Mouse (Mus musculus) CH12.LX (cell line): ENCODE measurements at regions not wholly inside any gene's neighbourhood (a gene's known extent, or its start where the extent isn't known, plus 50 kb on each side); places are given as distances from the start of the nearest gene placed in this dataset.

Experiments used
- DNase-seq: peaks from one replicate; pipeline ENCODE4 v3.0.0-alpha.2; 2013; ENCODE audit errors: extremely low read depth
- H3K27ac ChIP-seq: 2 replicates; pipeline ENCODE4 v1.5.1; 2012; ENCODE audit warnings: low read depth, mild to moderate bottlenecking, control low read depth, moderate library complexity; ENCODE audit not compliant: insufficient read depth
- H3K27me3 ChIP-seq: replicated peaks from 2 replicates; pipeline ENCODE3; 2012; ENCODE audit warnings: inconsistent platforms
- H3K36me3 ChIP-seq, 2 experiments: replicated peaks in 1 of 2; 2 replicates each; pipeline versions ENCODE3 to v1.6.1; 2012; ENCODE audit warnings: inconsistent platforms in 1 of 2, low read length in 1 of 2, mild to moderate bottlenecking in 1 of 2, mixed read lengths in 1 of 2, moderate library complexity in 1 of 2; ENCODE audit not compliant: control insufficient read depth in 1 of 2, insufficient read depth in 1 of 2
- H3K4me1 ChIP-seq, 2 experiments: 2 replicates each; pipeline ENCODE4 v1.6.1; 2012; ENCODE audit warnings: inconsistent platforms in 1 of 2, moderate library complexity in 1 of 2; ENCODE audit not compliant: insufficient read depth in 2 of 2, control insufficient read depth in 1 of 2
- H3K4me2 ChIP-seq: 2 replicates; pipeline ENCODE4 v1.6.1; 2012; ENCODE audit warnings: low read depth, mild to moderate bottlenecking, control low read depth; ENCODE audit not compliant: poor library complexity, insufficient read depth, severe bottlenecking
- H3K4me3 ChIP-seq, 3 experiments: fragments of 150-350 bp in 1 of 3; sonication (generic) in 1 of 3; replicated peaks in 1 of 3; 2 replicates each; pipeline versions ENCODE3 to v1.5.1; 2011 to 2012; ENCODE audit warnings: low read depth in 2 of 3, low read length in 2 of 3, mild to moderate bottlenecking in 2 of 3, moderate library complexity in 2 of 3, control low read depth in 1 of 3, improper control_type of control experiment in 1 of 3, inconsistent platforms in 1 of 3, mixed read lengths in 1 of 3; ENCODE audit not compliant: poor library complexity in 1 of 3
- H3K79me2 ChIP-seq: replicated peaks from 2 replicates; pipeline ENCODE4 v1.6.1; 2012; ENCODE audit warnings: mild to moderate bottlenecking, moderate library complexity; ENCODE audit not compliant: control insufficient read depth, poor library complexity, insufficient read depth, severe bottlenecking; ENCODE audit errors: extremely low read depth
- H3K9ac ChIP-seq: 2 replicates; pipeline ENCODE4 v1.6.1; 2012; ENCODE audit warnings: low read depth, mild to moderate bottlenecking, control low read depth, moderate library complexity; ENCODE audit not compliant: insufficient read depth
- H3K9me3 ChIP-seq: replicated peaks from 2 replicates; pipeline ENCODE3; 2012; ENCODE audit warnings: low read length, inconsistent platforms, mixed read lengths
- CHD1 ChIP-seq: IDR thresholded peaks from 2 replicates; pipeline ENCODE4 v1.6.1; 2012; ENCODE audit warnings: low read depth, low read length, improper control_type of control experiment, inconsistent platforms
- CHD2 ChIP-seq: IDR thresholded peaks from 2 replicates; pipeline ENCODE4 v1.6.1; 2011; ENCODE audit warnings: low read length, improper control_type of control experiment
- CTCF ChIP-seq, 2 experiments: IDR thresholded peaks in 1 of 2; conservative IDR thresholded peaks in 1 of 2; 2 replicates each; pipeline ENCODE4 v1.5.1; 2011 to 2012; ENCODE audit warnings: low read depth in 2 of 2, low read length in 2 of 2, improper control_type of control experiment in 1 of 2, inconsistent platforms in 1 of 2, mild to moderate bottlenecking in 1 of 2, moderate library complexity in 1 of 2
- E2F4 ChIP-seq: IDR thresholded peaks from 2 replicates; pipeline ENCODE4 v1.6.1; 2011; ENCODE audit warnings: low read depth, low read length, improper control_type of control experiment; ENCODE audit not compliant: insufficient replicate concordance
- ELF1 ChIP-seq: IDR thresholded peaks from 2 replicates; pipeline ENCODE4 v1.6.1; 2014; ENCODE audit warnings: low read depth, mild to moderate bottlenecking, inconsistent platforms, low read length, improper control_type of control experiment
- GABPA ChIP-seq: IDR thresholded peaks from 2 replicates; pipeline ENCODE4 v1.6.1; 2012; ENCODE audit warnings: low read depth, low read length, improper control_type of control experiment, inconsistent platforms; ENCODE audit not compliant: insufficient replicate concordance
- JUN ChIP-seq: IDR thresholded peaks from 2 replicates; pipeline ENCODE4 v1.6.1; 2011; ENCODE audit warnings: low read depth, mild to moderate bottlenecking, low read length, improper control_type of control experiment, moderate library complexity; ENCODE audit not compliant: insufficient read depth
- JUND ChIP-seq: conservative IDR thresholded peaks from 2 replicates; pipeline ENCODE4 v1.6.1; 2011; ENCODE audit warnings: low read depth, low read length, improper control_type of control experiment
- KAT2A ChIP-seq: IDR thresholded peaks from 2 replicates; pipeline ENCODE4 v1.6.1; 2012; ENCODE audit warnings: low read length, improper control_type of control experiment, inconsistent platforms; ENCODE audit not compliant: insufficient replicate concordance
- MAFK ChIP-seq: IDR thresholded peaks from 2 replicates; pipeline ENCODE4 v1.6.1; 2011; ENCODE audit warnings: low read length, improper control_type of control experiment; ENCODE audit not compliant: insufficient replicate concordance
- MAX ChIP-seq: IDR thresholded peaks from 2 replicates; pipeline ENCODE4 v1.6.1; 2011; ENCODE audit warnings: low read length, improper control_type of control experiment
- MAZ ChIP-seq: IDR thresholded peaks from 2 replicates; pipeline ENCODE4 v1.6.1; 2012; ENCODE audit warnings: low read depth, mild to moderate bottlenecking, inconsistent platforms, low read length, improper control_type of control experiment, moderate library complexity
- MYC ChIP-seq: IDR thresholded peaks from 2 replicates; pipeline ENCODE4 v1.6.1; 2011; ENCODE audit warnings: low read depth, mild to moderate bottlenecking, improper control_type of control experiment, low read length
- NELFE ChIP-seq: IDR thresholded peaks from 2 replicates; pipeline ENCODE4 v1.6.1; 2011; ENCODE audit warnings: low read depth, low read length, improper control_type of control experiment
- RAD21 ChIP-seq: IDR thresholded peaks from 2 replicates; pipeline ENCODE4 v1.6.1; 2011; ENCODE audit warnings: low read depth, mild to moderate bottlenecking, low read length, improper control_type of control experiment, moderate library complexity
- SIN3A ChIP-seq: IDR thresholded peaks from 2 replicates; pipeline ENCODE4 v1.6.1; 2012; ENCODE audit warnings: low read length, improper control_type of control experiment, inconsistent platforms
- SMC3 ChIP-seq: IDR thresholded peaks from 2 replicates; pipeline ENCODE4 v1.6.1; 2011; ENCODE audit warnings: low read depth, low read length, improper control_type of control experiment
- TBP ChIP-seq: conservative IDR thresholded peaks from 2 replicates; pipeline ENCODE4 v1.6.1; 2011; ENCODE audit warnings: low read depth, low read length, improper control_type of control experiment
- UBTF ChIP-seq: IDR thresholded peaks from 2 replicates; pipeline ENCODE4 v1.6.1; 2012; ENCODE audit warnings: low read depth, mild to moderate bottlenecking, inconsistent platforms, low read length, improper control_type of control experiment, moderate library complexity
- USF1 ChIP-seq: IDR thresholded peaks from 2 replicates; pipeline ENCODE4 v1.6.1; 2014; ENCODE audit warnings: low read depth, mild to moderate bottlenecking, inconsistent platforms, low read length, improper control_type of control experiment
- USF2 ChIP-seq: conservative IDR thresholded peaks from 2 replicates; pipeline ENCODE4 v1.6.1; 2011; ENCODE audit warnings: low read depth, low read length, improper control_type of control experiment
- ZC3H11A ChIP-seq: IDR thresholded peaks from 2 replicates; pipeline ENCODE4 v1.6.1; 2012; ENCODE audit warnings: low read depth, mild to moderate bottlenecking, inconsistent platforms, low read length, improper control_type of control experiment
- ZKSCAN1 ChIP-seq: IDR thresholded peaks from 2 replicates; pipeline ENCODE4 v1.6.1; 2012; ENCODE audit warnings: low read depth, inconsistent platforms, low read length, improper control_type of control experiment, borderline replicate concordance
- ZNF384 ChIP-seq: IDR thresholded peaks from 2 replicates; pipeline ENCODE4 v1.6.1; 2012; ENCODE audit warnings: low read depth, low read length, improper control_type of control experiment, inconsistent platforms
- dilution Hi-C: fragments of 300-500 bp; cut with MboI; formaldehyde crosslinking; loops from 2 replicates; pipeline ENCODE4 v1.14.3; 2020; ENCODE audit warnings: low sequenced_read_pairs; ENCODE audit not compliant: extremely low pct_unique_long_range_greater_than_20kb, extremely low pct_ligation_motif_present
- in situ Hi-C: fragments of 300-500 bp; cut with MboI; formaldehyde crosslinking; loops from 3 replicates; pipeline ENCODE4 v1.14.3; 2019; ENCODE audit warnings: low sequenced_read_pairs, low pct_ligation_motif_present, low pct_unique_long_range_greater_than_20kb, mixed read lengths

DNA sequence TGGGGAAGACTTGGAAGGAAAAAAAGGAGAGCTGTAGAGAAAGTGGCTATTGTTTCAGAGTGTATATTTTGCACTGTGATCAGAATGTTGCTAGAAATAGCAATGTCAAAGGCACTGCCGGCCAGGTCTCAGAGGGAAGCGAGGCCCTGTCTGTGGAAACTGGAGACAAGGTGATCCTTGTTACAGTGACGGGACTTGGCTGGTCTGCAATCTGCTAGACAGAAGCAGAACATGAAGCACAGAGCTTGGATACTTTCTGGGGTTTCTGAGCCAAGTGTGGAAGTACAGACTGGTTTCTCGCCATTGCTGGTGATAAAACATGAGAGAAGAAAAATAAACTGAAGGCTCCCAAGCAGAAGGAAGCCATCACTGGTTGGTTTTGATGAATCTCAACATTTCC is 198.3 kb upstream of the Slc7a14 start:
- H3K4me3 ChIP-seq, result no peak overlapping the region
- no peaks in the 10 kb centered on the region for H3K27me3 ChIP-seq
- no peaks in the 10 kb centered on the region for H3K79me2 ChIP-seq
- DNase-seq, result no peak
- no peaks in the 10 kb centered on the region for H3K9me3 ChIP-seq
- H3K9ac ChIP-seq, result no peak overlapping the region
- no peaks in the 10 kb centered on the region for H3K36me3 ChIP-seq
- in situ Hi-C loops, result no loop called here
- H3K27ac ChIP-seq, result no peak overlapping the region
- dilution Hi-C loops, result no loop called here
- H3K4me1 ChIP-seq, result no peaks in the 10 kb centered on the region
- H3K4me2 ChIP-seq, result no peak overlapping the region
- TF ChIP-seq ZC3H11A, result no peak
- no peak for TF ChIP-seq SMC3
- TF ChIP-seq JUND, result no peak
- no peak for TF ChIP-seq MAZ
- TF ChIP-seq MAX, result no peak
- no peak for TF ChIP-seq CTCF (conservative IDR thresholded peaks at IDR 0.05 in 1 of 2, IDR thresholded peaks at IDR 0.05 in 1 of 2; ENCODE audit: low read depth in 2 of 2, low read length in 2 of 2)
- TF ChIP-seq CHD2, result no peak
- TF ChIP-seq KAT2A, result no peak
- TF ChIP-seq NELFE, result no peak
- no peak for TF ChIP-seq MAFK
- TF ChIP-seq RAD21, result no peak
- no peak for TF ChIP-seq TBP
- TF ChIP-seq CHD1, result no peak
- no peak for TF ChIP-seq UBTF
- no peak for TF ChIP-seq USF1

DNA sequence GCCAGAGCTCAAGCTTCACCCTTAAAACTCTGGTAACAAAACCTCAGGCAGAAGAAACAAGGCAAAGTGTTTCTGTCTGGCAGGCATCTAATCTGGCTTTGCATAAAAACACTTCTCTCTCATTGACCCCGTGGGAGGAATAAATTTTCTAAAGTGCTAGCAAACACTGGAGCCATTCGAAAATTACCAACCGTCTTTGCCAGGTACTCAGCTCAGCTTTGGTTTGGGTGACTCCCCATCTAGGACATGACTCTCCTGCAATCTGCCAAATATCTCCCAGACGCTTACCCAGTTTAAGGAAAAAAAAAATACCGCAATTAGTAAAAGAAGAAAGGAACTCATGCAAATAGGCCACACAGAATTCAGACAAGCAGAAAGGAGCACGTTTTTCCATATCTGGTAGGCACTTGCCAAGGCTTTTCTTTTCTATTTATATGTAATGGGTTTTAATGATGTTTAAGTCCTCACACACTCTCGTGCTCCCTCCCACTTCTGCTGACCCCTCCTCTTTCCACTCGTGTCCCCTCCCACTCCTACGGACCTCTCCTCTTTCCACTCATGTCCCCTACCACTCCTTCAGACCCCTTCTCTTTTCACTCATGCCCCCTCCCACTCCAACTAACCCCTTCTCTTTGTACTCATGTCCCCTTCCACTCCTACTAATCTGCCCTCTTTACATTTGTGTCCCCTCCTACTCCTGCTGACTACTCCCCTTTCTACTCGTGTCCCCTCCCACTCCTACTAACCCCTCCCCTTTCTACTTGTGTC is 189.2 kb upstream of the Slc7a14 start:
- Histone ChIP-seq H3K4me1 (no peaks in the 10 kb centered on the region), H3K79me2 (no peaks in the 10 kb centered on the region), H3K36me3 (no peaks in the 10 kb centered on the region), H3K4me3 (no peak overlapping the region), H3K9me3 (peaks cover 11% of the 10 kb centered on the region), H3K27me3 (no peaks in the 10 kb centered on the region), H3K27ac (no peak overlapping the region), H3K9ac (no peak overlapping the region), H3K4me2 (no peak overlapping the region)
- TF ChIP-seq CTCF (conservative IDR thresholded peaks at IDR 0.05 in 1 of 2, IDR thresholded peaks at IDR 0.05 in 1 of 2; ENCODE audit: low read depth in 2 of 2, low read length in 2 of 2) (no peak), ELF1 (no peak), SMC3 (no peak), MAX (no peak), USF1 (no peak), GABPA (no peak), ZKSCAN1 (no peak), KAT2A (no peak), NELFE (no peak), SIN3A (no peak), RAD21 (no peak), MAZ (no peak), USF2 (no peak), E2F4 (no peak), ZNF384 (no peak), JUN (no peak), MYC (no peak)
- no peak for DNase-seq
- dilution Hi-C loops (no loop called here), in situ Hi-C loops (no loop called here)
